Mouse (Mus musculus) heart, embryonic 14.5 days (tissue): ENCODE data around the gene Slc35e1. TPM values are rescaled to one million over a fixed set of nuclear protein-coding genes. Genes with fewer than 3 reads are reported as not detected.

Experiments
- ATAC-seq: fragments of 200-750 bp; cut with Nextera tagmentation; 2 replicates; pipeline ENCODE4 v1.8.0; 2017; ENCODE audit warnings: low read depth, moderate TSS enrichment; ENCODE audit not compliant: insufficient number of reproducible peaks, insufficient read depth, low FRiP score
- H3K27ac ChIP-seq, 2 experiments: fragments of 200-500 bp in 1 of 2; fragments of 300-500 bp in 1 of 2; sonication (generic) in 1 of 2; replicated peaks in 1 of 2; 2 replicates each; pipeline ENCODE4 v1.5.1; 2012 to 2014; ENCODE audit warnings: low read depth in 2 of 2, low read length in 2 of 2, control low read depth in 1 of 2, mild to moderate bottlenecking in 1 of 2, mixed read lengths in 1 of 2; ENCODE audit not compliant: control insufficient read depth in 1 of 2, insufficient read depth in 1 of 2
- H3K27me3 ChIP-seq: fragments of 300-500 bp; sonication (generic); 2 replicates; pipeline ENCODE4 v1.6.1; 2014; ENCODE audit warnings: mild to moderate bottlenecking, low read length, control low read depth; ENCODE audit not compliant: control insufficient read depth, insufficient read depth
- H3K36me3 ChIP-seq: fragments of 300-500 bp; sonication (generic); 2 replicates; pipeline ENCODE4 v1.6.1; 2014; ENCODE audit warnings: mild to moderate bottlenecking, control low read depth, low read length, mixed read lengths; ENCODE audit not compliant: control insufficient read depth, insufficient read depth
- H3K4me1 ChIP-seq, 2 experiments: fragments of 200-500 bp in 1 of 2; fragments of 300-500 bp in 1 of 2; sonication (generic) in 1 of 2; 2 replicates each; pipeline ENCODE4 v1.6.1; 2012 to 2014; ENCODE audit warnings: low read length in 2 of 2, control low read depth in 1 of 2, mixed read lengths in 1 of 2; ENCODE audit not compliant: control insufficient read depth in 2 of 2, insufficient read depth in 2 of 2
- H3K4me2 ChIP-seq: fragments of 300-500 bp; sonication (generic); 2 replicates; pipeline ENCODE4 v1.6.1; 2014; ENCODE audit warnings: mild to moderate bottlenecking, low read length
- H3K4me3 ChIP-seq, 2 experiments: fragments of 200-500 bp in 1 of 2; fragments of 300-500 bp in 1 of 2; sonication (generic) in 1 of 2; 2 replicates each; pipeline ENCODE4 v1.5.1; 2012 to 2014; ENCODE audit warnings: low read length in 2 of 2, mild to moderate bottlenecking in 2 of 2, control low read depth in 1 of 2, low read depth in 1 of 2, moderate library complexity in 1 of 2; ENCODE audit not compliant: control insufficient read depth in 1 of 2, insufficient read depth in 1 of 2
- H3K9ac ChIP-seq: fragments of 300-500 bp; sonication (generic); 2 replicates; pipeline ENCODE4 v1.6.1; 2014; ENCODE audit warnings: mild to moderate bottlenecking, low read length
- H3K9me3 ChIP-seq: fragments of 300-500 bp; sonication (generic); 2 replicates; pipeline ENCODE4 v1.6.1; 2016; ENCODE audit warnings: low read length, control low read depth; ENCODE audit not compliant: control insufficient read depth
- WGBS: fragments of 180-500 bp; shearing (Covaris S2); extraction: QIAGEN DNeasy Blood & Tissue Kit; methylation state at CpG from one replicate; pipeline ENCODE4 v1.1.7; 2014; 5-methylcytosine and 5-hydroxymethylcytosine counted together
- polyA plus RNA-seq: library from polyadenylated mRNA; unstranded; fragments of >200 nt; fragmentation: Nextera tagmentation; extraction: Ambion mirVana; gene quantifications from 2 replicates; pipeline ENCODE4 v1.2.1, GENCODE M21; 2014

Gene Slc35e1
- polyA plus RNA-seq, 1 experiment from 2014 or later: 14.8 TPM

DNA sequence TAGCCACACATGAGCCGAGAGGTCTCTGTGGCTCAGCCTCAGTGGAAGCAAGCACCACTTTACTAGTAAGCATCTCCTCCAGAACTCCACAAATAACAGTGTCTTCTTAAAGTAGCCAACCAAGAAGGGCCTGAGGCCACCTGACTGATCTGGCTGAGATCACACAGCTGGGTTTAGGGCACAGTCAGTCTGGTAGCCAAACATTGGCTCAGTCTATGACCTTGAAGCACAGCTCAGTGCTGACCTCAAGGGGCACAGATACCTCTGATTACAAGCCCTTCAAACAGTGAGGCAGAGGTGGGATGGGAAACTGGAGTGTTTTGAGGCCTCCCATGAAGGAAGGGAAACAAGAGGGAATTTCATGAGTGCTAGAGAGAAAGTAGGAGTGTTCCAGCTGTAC, 20.2 kb upstream of the Slc35e1 start:
- WGBS: 79% methylated on average over 1 of the region's 1 CpGs
- no peaks in the 10 kb centered on the region for H3K27me3 ChIP-seq
- H3K9ac ChIP-seq: peak overlapping the region; percentile 35
- no peak overlapping the region for H3K4me2 ChIP-seq
- H3K9me3 ChIP-seq: no peaks in the 10 kb centered on the region
- ATAC-seq: no peak
- peaks cover 14 to 29% of the 10 kb centered on the region in 2 experiments for H3K4me1 ChIP-seq
- H3K27ac ChIP-seq: peak overlapping the region; percentile 58 to 74
- no peak overlapping the region for H3K4me3 ChIP-seq
- no peaks in the 10 kb centered on the region for H3K36me3 ChIP-seq

DNA sequence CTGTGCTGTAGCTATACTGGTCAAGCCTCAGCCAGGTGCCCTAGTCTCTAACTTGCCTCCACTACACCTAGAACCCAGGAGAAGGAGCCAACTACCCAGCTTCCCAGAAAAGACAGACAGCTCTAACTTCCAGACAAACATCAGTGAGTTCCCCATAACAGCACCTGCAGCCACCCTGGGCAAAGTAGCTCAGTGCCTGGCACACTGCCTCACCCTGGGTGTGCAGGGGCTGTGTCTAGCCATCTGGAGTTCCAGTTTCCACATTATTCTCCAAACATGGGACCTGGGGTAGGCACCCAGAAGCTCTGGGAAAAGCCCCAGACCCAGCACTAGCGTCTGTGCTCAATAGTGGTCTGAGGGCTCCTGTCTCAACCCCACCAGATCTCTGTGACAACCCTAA, 15.1 kb upstream of the Slc35e1 start:
- H3K27ac ChIP-seq: no peak overlapping the region
- WGBS: 76% methylated on average over 1 of the region's 1 CpGs
- peaks cover 5% of the 10 kb centered on the region; the same call in 1 of the 2 replicates for H3K36me3 ChIP-seq
- H3K4me2 ChIP-seq: no peak overlapping the region
- no peak overlapping the region for H3K9ac ChIP-seq
- H3K27me3 ChIP-seq: no peaks in the 10 kb centered on the region
- H3K4me3 ChIP-seq: no peak overlapping the region
- no peaks in the 10 kb centered on the region for H3K9me3 ChIP-seq
- no peak for ATAC-seq
- H3K4me1 ChIP-seq: peaks cover 5 to 47% of the 10 kb centered on the region in 2 experiments

DNA sequence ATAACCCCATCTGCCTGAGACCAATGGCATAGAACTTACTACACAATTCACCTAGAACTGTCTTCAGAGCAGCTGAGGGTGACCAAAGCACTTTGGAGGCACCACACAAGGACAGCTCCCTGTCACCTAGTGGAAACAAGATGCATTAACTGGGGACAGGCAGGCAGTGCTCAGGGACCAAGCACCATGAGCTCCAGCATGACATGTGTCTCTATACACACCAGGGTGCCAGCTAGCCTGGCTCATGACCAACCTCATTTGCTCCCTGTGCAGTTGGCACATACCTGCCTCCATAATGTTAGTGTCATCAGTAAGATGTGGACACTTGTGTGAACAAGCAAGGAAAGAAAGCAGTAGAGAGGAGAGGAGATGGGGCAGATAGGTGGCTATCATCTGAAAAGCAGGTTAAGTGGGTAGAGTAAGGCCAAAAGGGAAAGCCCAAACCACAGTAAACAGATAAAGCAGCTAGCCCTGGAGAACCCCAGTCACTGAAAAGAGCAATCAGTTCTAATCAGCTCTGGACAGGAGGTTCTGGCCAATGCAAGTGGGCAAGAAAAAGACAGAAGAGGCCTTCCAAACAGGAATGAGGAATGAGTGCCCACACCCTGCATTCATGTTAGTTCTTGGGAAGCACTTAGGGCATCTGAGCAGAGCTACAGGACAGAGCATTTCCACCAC, 12.4 kb upstream of the Slc35e1 start:
- Histone ChIP-seq H3K36me3 (peaks cover 8% of the 10 kb centered on the region; the same call in 1 of the 2 replicates), H3K9me3 (no peaks in the 10 kb centered on the region), H3K4me3 (no peak overlapping the region), H3K9ac (no peak overlapping the region), H3K27me3 (no peaks in the 10 kb centered on the region), H3K27ac (no peak overlapping the region), H3K4me1 (peaks cover 8 to 49% of the 10 kb centered on the region in 2 experiments), H3K4me2 (no peak overlapping the region)
- ATAC-seq: no peak

DNA sequence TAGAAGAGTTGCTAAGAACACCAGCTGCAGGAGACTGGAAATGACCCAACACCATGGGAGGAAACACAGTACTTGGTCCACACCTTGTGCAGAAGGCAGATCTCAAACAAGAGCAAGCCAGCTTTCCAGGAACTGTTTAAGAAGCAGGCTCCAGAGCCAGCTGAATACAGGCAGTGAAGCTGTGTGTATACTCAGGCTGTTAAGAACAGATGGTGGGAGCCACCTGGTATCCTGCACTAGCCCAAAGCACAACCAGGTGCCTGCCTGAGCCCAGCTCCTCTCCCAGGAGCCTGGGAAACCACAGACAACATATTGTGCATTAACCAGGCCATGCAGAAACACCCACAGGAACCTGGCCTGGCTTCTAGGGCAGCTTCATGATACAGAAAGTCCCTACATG, 11.7 kb upstream of the Slc35e1 start:
- no peak overlapping the region for H3K4me2 ChIP-seq
- no peaks in the 10 kb centered on the region for H3K9me3 ChIP-seq
- H3K4me1 ChIP-seq: peaks cover 15 to 56% of the 10 kb centered on the region in 2 experiments
- H3K27ac ChIP-seq: no peak overlapping the region
- no peak overlapping the region for H3K4me3 ChIP-seq
- peaks cover 12% of the 10 kb centered on the region; the same call in 1 of the 2 replicates for H3K36me3 ChIP-seq
- H3K27me3 ChIP-seq: no peaks in the 10 kb centered on the region
- ATAC-seq: no peak
- no peak overlapping the region for H3K9ac ChIP-seq

DNA sequence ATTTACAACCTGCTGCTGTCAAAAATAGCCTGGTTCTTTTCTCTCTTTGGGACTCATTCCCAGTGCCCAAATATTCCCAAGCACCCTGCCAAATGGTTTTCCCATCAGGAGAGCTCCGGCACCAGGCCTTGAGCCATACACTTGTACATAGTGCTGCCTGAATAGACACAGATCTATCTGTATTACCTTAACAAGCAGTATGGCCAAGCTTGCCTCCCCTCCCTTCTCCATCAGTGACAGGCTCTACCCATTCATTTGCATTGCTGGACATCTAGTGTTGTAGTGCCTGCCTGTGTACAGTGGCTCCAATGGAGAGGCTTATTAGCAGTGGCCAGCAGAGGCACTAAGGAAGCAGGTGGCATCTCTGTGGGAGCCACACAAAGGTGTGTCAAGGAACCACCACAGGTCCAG, 8.1 kb upstream of the Slc35e1 start:
- Histone ChIP-seq H3K27ac (peak overlapping the region; percentile 80 to 82), H3K9me3 (no peaks in the 10 kb centered on the region), H3K36me3 (peaks cover 35% of the 10 kb centered on the region), H3K27me3 (no peaks in the 10 kb centered on the region), H3K4me3 (no peak overlapping the region), H3K4me1 (peaks cover 16 to 47% of the 10 kb centered on the region in 2 experiments), H3K9ac (peak overlapping the region; percentile 30; the same call in 1 of the 2 replicates), H3K4me2 (no peak overlapping the region)
- 71% methylated on average over 1 of the region's 1 CpGs for WGBS
- no peak for ATAC-seq

DNA sequence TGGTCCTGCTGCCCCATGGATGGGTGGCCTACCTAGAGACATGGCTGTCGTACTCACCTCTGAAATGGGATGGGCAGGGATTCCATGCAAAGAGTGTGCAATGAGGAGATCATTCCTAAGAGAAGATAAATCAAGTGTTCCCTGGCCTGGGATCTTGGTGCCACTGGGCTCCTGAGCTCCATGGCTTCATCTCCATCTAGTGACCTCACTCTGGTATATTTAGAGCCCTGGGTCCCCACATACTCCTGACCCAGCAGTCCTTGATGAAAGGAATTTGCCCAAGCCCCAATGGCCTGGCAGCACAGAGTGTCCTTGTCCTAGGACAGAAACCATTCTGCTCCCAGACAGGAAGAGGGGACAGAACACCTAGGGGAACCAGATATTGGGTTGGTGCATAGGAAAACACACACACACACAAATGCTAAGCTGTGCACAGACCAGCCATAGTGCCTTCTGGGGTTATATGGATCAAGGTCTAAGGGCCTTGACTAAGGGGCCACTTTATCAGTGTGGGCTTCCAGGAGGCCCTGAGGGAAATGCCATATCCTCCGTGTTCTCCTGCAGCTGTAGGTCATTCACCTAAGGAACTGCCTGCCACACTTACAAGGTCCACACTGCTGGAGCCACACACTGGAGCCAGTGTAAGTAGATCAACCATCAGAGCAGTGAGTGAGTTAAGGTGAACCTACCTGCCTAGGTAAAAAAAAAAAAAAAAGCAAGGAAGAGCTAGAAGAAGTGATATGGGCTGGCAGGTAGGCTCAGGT, 7.3 kb upstream of the Slc35e1 start:
- Histone ChIP-seq H3K4me3 (no peak overlapping the region), H3K4me1 (peaks cover 16 to 39% of the 10 kb centered on the region in 2 experiments), H3K36me3 (peaks cover 43% of the 10 kb centered on the region), H3K4me2 (peak overlapping the region; percentile 13), H3K27me3 (no peaks in the 10 kb centered on the region), H3K27ac (peak overlapping the region; percentile 80 to 82), H3K9ac (peak overlapping the region; percentile 30; the same call in 1 of the 2 replicates), H3K9me3 (no peaks in the 10 kb centered on the region)
- 45% methylated on average over 2 of the region's 2 CpGs for WGBS
- ATAC-seq: peak; percentile 29; the same call in 1 of the 2 replicates

DNA sequence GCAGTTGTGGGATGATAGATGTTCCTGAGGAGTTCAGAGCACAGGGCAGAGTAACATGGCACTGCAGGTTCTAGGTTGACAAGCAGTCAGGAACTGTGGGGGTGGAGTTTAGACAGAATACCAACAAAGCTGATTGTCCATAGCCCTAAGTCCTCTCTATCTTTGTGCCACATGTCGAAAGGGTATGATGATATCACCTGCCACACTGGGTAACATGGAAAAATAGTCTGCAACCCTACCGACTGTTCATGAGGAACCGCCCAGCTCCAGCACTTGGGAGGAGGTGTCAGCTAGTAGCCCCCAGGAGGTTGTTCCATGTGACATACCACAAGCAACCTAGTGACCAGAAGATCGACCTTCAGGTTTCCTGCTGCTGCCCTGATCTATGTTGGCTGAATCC, 6.1 kb upstream of the Slc35e1 start:
- H3K9ac ChIP-seq: no peak overlapping the region
- H3K4me1 ChIP-seq: peaks cover 13 to 33% of the 10 kb centered on the region in 2 experiments
- H3K27me3 ChIP-seq: no peaks in the 10 kb centered on the region
- no peak for ATAC-seq
- no peak overlapping the region for H3K4me3 ChIP-seq
- WGBS: 72% methylated on average over 4 of the region's 4 CpGs
- H3K9me3 ChIP-seq: no peaks in the 10 kb centered on the region
- no peak overlapping the region for H3K4me2 ChIP-seq
- no peak overlapping the region; a peak in 1 of 4 replicates for H3K27ac ChIP-seq
- H3K36me3 ChIP-seq: peaks cover 45% of the 10 kb centered on the region
